Mouse (Mus musculus) C2C12 (cell line): ENCODE data around the gene Zap70. TPM values are rescaled to one million over a fixed set of nuclear protein-coding genes. Genes with fewer than 3 reads are reported as not detected.

Experiments used
- H3K27me3 ChIP-seq: one replicate; pipeline ENCODE4 v1.6.1; 2011; ENCODE audit not compliant: control insufficient read depth, insufficient read depth, insufficient read length
- H3K36me3 ChIP-seq: one replicate; pipeline ENCODE4 v1.6.1; 2011; ENCODE audit not compliant: control insufficient read depth, insufficient read depth
- H3K4me3 ChIP-seq: one replicate; pipeline ENCODE4 v1.5.1; 2011; ENCODE audit warnings: mild to moderate bottlenecking, control low read depth; ENCODE audit not compliant: poor library complexity, insufficient read depth, severe bottlenecking
- H3K79me2 ChIP-seq: one replicate; pipeline ENCODE4 v1.6.1; 2011; ENCODE audit not compliant: control insufficient read depth, insufficient read depth
- H3K79me3 ChIP-seq: one replicate; pipeline ENCODE4 v1.6.1; 2011; ENCODE audit warnings: low read depth, control low read depth
- H3ac ChIP-seq: one replicate; pipeline ENCODE3; 2011; ENCODE audit warnings: low read depth; ENCODE audit not compliant: control insufficient read depth, insufficient read length
- CEBPB ChIP-seq: IDR thresholded peaks from one replicate; pipeline ENCODE4 v1.6.1; 2011; ENCODE audit warnings: low read depth, mild to moderate bottlenecking, control low read depth, moderate library complexity
- CTCF ChIP-seq: IDR thresholded peaks from one replicate; pipeline ENCODE4 v1.5.1; 2011; ENCODE audit not compliant: control insufficient read depth, insufficient read depth, insufficient read length
- FOSL1 ChIP-seq: IDR thresholded peaks from one replicate; pipeline ENCODE4 v1.8.0; 2011; ENCODE audit warnings: mild to moderate bottlenecking, low read length; ENCODE audit not compliant: poor library complexity, insufficient read depth, severe bottlenecking
- MAX ChIP-seq: IDR thresholded peaks from one replicate; pipeline ENCODE4 v1.6.1; 2011; ENCODE audit warnings: mild to moderate bottlenecking, control low read depth
- MYOD1 ChIP-seq: IDR thresholded peaks from one replicate; pipeline ENCODE4 v1.6.1; 2011; ENCODE audit warnings: low read depth; ENCODE audit not compliant: control insufficient read depth, insufficient read length
- MYOG ChIP-seq: IDR thresholded peaks from one replicate; pipeline ENCODE4 v1.6.1; 2011; ENCODE audit not compliant: control insufficient read depth, insufficient read length; ENCODE audit errors: extremely low read depth
- USF1 ChIP-seq: IDR thresholded peaks from one replicate; pipeline ENCODE4 v1.6.1; 2011; ENCODE audit warnings: low read depth, mild to moderate bottlenecking, control low read depth, moderate library complexity
- polyA plus RNA-seq: library from polyadenylated mRNA; unstranded; fragments of >200 nt; fragmentation: generic; extraction: Trizol; gene quantifications from one replicate; pipeline ENCODE4 v1.2.1, GENCODE M21; 2012; ENCODE audit warnings: missing spikeins

Gene Zap70
- polyA plus RNA-seq, 1 experiment = not detected

- H3K79me3 ChIP-seq = no peaks in the 10 kb centered on the region
- no peak overlapping the region for H3ac ChIP-seq
- H3K79me2 ChIP-seq = no peaks in the 10 kb centered on the region
- TF ChIP-seq USF1 (no peak), MYOG (no peak)
- no peaks in the 10 kb centered on the region for H3K27me3 ChIP-seq
- H3K4me3 ChIP-seq = no peak overlapping the region
- H3K36me3 ChIP-seq = peaks cover 36% of the 10 kb centered on the region
Observed at GRCm38 (mm10) chr1:36824356-36824755, 62.8 kb downstream of the Zap70 start.

GRCm38 (mm10) chr1:36830913-36831866 is 69.6 kb downstream of the Zap70 start:
- Histone ChIP-seq H3K36me3 (peaks cover 37% of the 10 kb centered on the region), H3ac (no peak overlapping the region), H3K4me3 (no peak overlapping the region), H3K79me2 (no peaks in the 10 kb centered on the region), H3K79me3 (no peaks in the 10 kb centered on the region), H3K27me3 (no peaks in the 10 kb centered on the region)
- TF ChIP-seq FOSL1 (no peak), USF1 (no peak), MYOD1 (no peak), CTCF (no peak), MAX (no peak), MYOG (no peak), CEBPB (no peak)

Other genes starting within 250 kb of the Zap70 start
- 6.5 TPM for gene Cnnm3, start 249.9 kb upstream of the Zap70 start, polyA plus RNA-seq
- 1.1 TPM for gene Ankrd23, start 224.9 kb upstream of the Zap70 start, polyA plus RNA-seq
- gene Gm42417, start 222.4 kb upstream of the Zap70 start, polyA plus RNA-seq = 0.05 TPM
- gene Ankrd39, start 214.4 kb upstream of the Zap70 start, polyA plus RNA-seq = 7.8 TPM
- gene Sema4c, start 203.4 kb upstream of the Zap70 start, polyA plus RNA-seq = 16.6 TPM
- 0.08 TPM for gene Fam178b, start 78.6 kb upstream of the Zap70 start, polyA plus RNA-seq
- gene Cox5b, start 70.3 kb upstream of the Zap70 start, polyA plus RNA-seq = 734 TPM
- 0.02 TPM for gene 4933424G06Rik, start 51.6 kb upstream of the Zap70 start, polyA plus RNA-seq
- gene Actr1b, start 47.4 kb upstream of the Zap70 start, polyA plus RNA-seq = 106 TPM
- 12.9 TPM for gene Tmem131, start 181.9 kb downstream of the Zap70 start, polyA plus RNA-seq